Mouse (Mus musculus) gastrocnemius, postnatal 4 days (tissue): ENCODE data around the gene Slc12a6. TPM values are rescaled to one million over a fixed set of nuclear protein-coding genes. Genes with fewer than 3 reads are reported as not detected.
A peak's percentile ranks its signal among the peaks of the same experiment; 100 is the strongest.

Source experiments
- DNase-seq, 2 experiments: peaks; one replicate each; pipeline ENCODE4 v3.0.0; 2021 to 2022; ENCODE audit warnings: low spot score in 2 of 2, mixed read lengths in 2 of 2
- long read RNA-seq, 2 experiments: library from polyadenylated mRNA; stranded (forward); transcript quantifications; one replicate each; pipeline ENCODE4 v2.0.0; 2021
- total RNA-seq, 2 experiments: library from RNA; stranded (reverse); gene quantifications; 2 replicates each; pipeline ENCODE4 v1.2.3; 2021

The Slc12a6 gene
- total RNA-seq = 10 to 100 TPM; 41.1 to 50.6 TPM
- long read RNA-seq, experiment 1, full-length matches to known transcripts = 1 of 6 reads
- long read RNA-seq, experiment 1, partial matches to known transcripts = 2 of 6 reads
- long read RNA-seq, experiment 1, other reads (novel, unspliced or antisense) = 3 of 6 reads
- long read RNA-seq, experiment 2, full-length matches to known transcripts = 4 of 13 reads
- long read RNA-seq, experiment 2, partial matches to known transcripts = 5 of 13 reads
- long read RNA-seq, experiment 2, other reads (novel, unspliced or antisense) = 4 of 13 reads

DNA sequence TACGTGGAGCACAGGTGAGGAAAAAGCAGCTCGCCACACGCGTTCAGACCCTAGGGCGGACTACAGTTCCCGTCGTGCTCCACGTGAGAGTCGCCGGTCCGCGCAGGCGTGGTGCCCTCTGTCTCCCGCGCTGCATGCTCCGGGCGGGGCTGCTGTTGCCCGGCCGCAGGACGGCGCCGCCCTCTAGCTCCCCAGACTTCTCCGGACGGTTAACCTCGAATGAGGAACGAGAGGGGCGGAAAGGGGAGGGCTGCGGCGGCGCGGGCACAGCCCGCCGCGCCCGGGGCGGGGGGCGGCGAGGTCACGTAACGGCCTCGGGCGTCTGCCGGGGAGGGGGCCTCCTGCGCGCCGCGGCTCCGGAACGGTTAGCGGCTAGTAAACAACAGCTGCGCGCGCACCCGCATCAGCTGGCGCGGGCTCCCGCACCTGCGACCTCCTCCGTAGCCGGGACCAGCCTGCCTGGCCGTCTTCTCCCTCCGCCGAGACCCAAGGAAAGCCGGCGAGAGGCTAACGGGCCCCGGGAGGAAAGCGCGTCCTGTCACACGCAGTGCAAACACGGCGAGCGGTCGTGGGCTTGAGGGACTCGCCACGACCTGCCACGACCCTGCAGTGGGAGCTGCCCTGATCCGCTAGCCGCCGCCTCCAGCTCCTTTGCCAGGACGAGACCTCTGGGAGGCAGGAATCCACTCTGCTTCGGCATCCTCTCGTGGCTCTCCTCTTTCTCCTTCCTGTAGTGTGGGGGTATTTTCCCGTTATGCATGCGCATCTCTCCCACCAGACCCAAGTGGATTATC lies at the start of gene Slc12a6:
Gene Slc12a6, plus strand, starts transcription at position 378 of the 794 bp plus-strand sequence.
- peak; percentile 89 to 93 for DNase-seq

DNA sequence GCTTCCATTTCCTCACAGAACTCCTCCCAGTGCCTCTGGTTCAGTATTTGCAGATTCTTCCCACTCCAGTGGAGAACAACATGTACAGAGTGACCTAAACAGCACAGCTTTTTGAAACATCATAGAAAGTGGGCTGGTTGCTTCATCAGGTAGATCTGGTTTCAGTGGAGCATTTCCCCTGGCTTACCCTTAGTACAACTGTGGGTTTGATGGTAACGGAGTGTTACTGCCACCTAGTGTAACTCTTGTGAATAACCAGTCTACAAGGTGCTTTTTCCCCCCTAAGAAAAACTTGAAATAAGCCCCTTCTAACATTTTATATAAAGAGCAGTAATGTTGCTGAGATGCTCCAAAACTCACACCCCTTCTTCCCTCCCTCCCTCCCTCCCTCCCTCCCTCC lies 49.6 kb upstream of the Slc12a6 start:
- DNase-seq = no peak

DNA sequence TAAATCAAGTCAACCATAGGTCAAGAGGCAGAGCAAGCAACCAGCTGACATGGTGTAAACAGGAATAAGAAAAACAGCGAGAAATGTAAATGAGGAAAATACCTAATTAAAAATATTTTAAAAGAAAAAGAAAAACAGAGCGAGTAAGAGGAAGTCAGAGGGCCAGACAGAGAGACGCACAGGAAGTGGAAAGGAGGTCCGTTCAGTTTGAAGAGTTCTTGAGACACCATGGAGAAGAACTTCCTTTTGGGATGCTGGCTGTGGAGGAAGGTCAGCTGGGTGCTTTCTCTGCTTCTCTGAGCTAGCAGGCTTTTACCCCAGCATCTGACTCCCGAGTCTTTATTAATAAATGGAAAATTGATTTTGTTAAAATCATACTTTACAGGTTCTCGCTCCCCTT lies 48.0 kb upstream of the Slc12a6 start:
- no peak for DNase-seq

DNA sequence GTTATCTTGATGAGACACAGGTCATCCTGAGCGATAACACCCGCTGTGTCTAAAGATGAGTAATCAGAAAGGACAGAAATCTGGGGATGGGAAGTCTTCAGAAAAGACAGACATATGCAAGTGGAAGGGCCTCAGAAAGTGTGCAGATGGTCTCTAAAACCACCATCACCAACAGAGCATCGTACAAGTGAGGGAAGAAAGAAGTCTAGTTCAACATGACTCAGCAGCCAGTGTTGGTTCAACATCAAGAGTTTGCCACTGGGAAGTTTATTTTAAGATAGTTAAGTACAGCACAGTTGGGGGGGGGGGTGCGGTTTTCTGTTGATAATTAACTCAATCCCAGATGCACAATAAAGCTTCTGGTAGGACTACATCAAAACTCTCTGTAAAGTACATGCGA lies 44.7 kb upstream of the Slc12a6 start:
- DNase-seq = no peak

DNA sequence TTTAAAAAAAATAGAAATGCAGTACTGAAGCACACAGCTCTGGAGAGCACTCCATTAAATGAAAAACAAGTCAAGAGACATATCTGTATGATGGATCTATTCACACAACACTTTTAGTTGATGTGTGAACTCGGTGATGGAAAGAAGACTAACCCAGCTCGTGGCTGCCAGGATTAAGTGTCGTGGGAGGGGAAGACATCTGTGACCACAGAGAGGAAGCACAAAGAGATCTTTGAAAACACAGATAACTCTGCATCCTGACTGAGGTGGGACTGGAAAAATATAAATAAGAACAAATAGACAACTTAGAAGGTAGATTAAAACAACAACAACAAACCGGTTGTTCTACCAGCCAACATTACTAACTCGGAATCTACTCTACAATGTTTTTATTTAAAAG lies 43.0 kb upstream of the Slc12a6 start:
- DNase-seq = no peak

DNA sequence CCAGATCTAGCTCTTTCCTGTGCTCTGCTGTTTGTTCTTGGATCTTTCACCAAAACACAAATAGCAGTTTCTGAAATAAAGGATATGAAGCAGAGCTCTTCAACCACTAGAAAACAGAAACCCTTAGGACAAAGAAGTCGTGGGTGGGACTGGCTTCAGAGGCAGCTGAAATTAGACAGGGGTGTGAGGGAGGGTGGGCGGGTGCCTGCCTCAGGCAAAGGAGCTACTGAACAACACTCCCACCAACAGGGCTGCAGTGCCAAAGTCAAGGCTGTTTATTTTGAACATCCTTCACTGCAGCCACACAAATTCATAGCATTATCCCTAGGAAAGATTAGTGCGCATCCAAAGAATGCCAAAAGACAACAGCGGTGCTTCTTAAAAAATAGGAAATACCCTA lies 41.3 kb upstream of the Slc12a6 start:
- DNase-seq = no peak

DNA sequence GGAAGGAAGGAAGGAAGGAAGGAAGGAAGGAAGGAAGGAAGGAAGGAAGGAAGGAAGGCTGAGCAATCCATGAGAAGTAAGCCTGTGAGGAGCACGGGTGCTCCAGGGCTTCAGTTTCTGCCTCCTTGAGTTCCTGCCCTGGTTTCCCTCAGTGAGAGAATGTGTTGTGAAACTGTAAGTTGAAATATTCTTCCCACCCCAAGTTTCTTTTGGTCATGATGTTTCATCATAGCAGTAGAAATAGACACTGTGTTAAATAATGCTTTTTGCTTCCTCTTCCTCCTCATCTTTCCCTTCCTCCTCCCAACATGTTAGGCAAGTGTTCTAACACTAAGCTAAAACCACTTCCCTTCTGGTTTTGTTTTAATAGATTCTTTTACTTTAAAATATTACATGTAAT lies 33.0 kb upstream of the Slc12a6 start:
- DNase-seq = no peak

DNA sequence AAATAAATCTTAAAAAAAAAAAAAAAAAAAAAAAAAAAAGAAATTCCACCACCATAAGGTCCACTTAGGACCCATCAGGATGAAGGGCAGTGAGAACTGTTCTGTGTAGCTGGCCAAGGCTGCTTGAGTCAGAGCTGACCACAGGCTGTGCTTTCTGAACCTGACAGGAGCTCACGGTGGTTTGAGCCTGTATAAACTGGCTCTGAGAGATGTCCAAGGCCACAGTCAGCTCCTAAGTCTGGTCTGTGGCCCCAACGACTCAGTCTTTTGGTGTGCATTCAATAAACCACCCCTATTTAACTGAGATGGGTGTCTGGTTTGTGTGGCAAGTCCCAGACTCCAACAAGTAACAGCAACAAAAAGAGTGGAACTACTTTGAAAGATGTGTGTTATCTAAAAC lies 29.0 kb upstream of the Slc12a6 start:
- no peak for DNase-seq

DNA sequence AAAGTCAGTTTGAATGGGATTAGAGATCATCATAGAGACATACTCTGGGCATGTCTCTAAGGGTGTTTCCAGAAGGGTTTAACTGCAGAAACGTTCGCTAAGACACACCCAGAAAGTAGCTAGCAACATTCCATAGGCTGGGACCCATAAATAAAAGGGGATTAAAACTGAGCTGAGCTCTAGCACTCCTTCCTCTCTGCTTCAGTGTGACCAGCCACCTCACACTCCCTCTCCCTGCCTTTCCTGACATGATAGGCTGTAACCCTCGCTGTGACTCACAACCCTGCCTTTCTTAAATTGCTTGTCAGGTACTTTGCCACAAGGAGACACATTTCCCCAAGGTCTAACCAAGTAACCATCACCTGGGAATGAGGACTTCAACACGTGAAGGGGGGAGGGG lies 27.6 kb upstream of the Slc12a6 start:
- no peak for DNase-seq

DNA sequence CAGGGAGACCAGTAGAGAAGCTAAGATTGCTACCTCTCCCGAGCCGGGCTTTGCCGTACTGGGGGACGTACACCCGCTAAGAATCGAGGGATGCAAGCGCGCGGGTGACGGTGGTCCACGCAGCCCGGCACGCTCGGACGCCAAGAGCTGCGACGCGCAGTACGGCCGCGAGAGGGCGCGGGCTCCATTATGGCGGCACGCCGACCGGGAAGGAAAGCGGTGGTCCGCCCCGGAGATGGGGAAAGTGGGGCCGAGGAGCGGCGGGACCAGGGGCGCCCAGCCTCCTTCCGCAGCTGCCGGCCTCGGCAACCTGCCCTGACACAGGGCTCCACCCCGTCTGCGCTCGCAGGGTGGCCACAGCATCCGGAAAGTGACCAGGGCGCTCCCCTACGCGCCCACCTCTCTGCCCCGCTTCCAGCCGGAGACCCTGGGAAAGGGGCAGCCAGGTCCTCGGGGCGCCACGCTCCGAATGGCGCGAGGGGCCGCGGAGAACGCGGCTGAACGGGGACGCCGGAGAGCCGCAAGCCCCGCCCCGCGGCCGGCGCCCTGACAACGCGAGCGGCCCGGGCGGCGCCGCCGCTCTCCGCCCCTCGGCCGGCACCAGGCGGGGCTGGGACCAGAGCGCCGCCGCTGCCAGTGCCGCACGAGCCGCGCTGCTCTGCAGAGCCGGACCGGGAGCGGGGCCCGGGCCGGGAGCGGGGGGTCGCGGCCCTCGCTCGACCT lies 26.3 kb upstream of the Slc12a6 start, which contains the start of gene Lpcat4:
Gene Lpcat4, plus strand, starts transcription at position 257 of the 723 bp plus-strand sequence.
- peak; percentile 74 to 89 for DNase-seq

DNA sequence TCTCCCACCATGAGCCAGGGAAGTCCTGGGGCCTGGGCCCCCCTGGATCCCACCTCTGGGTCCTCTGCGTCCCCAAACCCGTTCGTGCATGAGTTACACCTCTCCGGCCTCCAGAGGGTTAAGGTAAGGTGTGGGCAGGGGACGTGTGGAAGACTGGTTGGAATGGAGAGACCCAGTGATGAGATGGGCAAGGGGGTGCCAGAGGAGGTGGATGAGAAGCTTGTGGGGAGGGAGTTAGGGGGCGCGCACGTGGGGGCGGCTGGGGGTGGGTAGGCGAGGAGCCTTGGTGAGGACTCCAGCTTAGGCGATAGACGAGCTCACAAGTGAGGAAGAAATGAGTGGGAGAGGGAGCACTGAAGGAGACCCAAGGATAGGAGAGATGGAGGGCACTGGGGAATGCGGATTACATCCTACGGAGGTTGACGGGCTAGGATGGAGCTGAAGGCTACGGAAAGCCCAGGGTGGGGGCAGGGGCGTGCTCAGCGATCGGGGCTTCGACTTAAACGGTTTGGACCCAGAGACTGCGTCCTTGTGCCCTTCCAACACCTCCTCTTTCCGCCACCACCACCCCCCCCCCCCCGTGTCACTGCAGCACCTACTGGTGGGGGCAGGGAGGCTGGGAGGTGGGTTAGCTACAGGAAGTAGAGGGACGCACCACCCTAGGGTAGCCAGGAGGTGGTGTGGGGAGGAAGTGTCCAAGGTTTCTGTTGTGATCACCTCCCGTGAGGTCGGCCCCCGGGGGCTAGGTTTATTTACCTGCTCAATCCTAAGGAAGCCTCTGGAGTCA lies 25.5 kb upstream of the Slc12a6 start:
- DNase-seq = peak in 1 of 2 experiments; percentile 19

DNA sequence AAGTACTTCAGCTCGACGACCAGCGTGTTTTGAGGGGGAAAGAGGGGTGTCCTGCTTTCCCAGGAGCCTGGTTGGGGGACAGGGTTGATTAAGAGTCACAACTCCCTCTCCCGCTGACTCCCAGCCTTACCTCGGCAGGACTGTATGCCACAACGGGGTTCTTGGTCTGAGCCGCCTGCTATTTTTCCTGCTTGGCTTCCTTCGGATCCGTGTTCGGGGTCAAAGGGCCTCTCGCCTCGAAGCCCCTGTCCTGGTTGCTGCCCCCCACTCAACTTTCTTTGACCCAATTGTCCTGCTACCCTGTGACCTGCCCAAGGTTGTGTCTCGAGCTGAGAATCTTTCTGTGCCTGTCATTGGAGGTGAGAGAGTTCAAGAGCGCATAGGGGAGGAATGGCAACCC lies 23.8 kb upstream of the Slc12a6 start:
- DNase-seq = no peak

DNA sequence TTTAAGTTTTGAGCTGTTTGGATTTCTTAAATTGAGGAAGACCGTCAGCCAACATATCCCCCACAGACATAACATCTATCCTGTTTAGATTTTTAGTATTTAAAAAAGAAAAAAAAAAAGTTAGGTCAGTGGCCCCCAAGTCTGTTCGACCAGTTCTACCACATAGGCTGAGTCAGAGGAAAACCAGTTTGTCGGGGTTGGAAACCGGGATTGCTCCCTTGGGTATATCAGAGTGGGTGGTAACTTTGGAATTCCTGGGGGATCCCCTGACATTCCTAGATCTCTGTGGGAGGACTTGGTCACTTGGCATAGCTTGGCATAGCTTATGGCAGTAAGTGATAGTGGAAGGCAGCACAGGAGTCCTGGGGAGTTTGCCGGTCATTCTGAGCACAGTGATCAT lies 20.3 kb upstream of the Slc12a6 start:
- no peak for DNase-seq

DNA sequence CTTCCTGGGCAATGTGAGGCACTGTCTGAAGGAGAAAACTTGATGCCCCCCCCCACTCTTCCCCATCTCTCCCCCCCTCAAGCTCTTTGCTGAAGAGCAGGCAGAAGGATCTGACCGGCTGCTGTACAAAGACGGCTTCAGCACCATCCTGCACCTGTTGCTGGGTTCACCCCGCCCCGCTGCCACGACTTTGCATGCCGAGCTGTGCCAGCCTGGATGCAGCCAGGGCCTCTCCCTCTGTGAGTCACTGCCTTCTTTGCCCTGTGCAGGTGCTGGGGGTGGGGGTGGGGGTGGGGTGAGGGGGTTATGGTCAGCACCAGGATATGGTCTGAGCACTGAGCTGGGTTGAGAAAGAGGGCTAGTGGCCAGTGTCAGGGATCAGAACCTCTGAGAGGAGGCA lies 19.4 kb upstream of the Slc12a6 start:
- DNase-seq = no peak

DNA sequence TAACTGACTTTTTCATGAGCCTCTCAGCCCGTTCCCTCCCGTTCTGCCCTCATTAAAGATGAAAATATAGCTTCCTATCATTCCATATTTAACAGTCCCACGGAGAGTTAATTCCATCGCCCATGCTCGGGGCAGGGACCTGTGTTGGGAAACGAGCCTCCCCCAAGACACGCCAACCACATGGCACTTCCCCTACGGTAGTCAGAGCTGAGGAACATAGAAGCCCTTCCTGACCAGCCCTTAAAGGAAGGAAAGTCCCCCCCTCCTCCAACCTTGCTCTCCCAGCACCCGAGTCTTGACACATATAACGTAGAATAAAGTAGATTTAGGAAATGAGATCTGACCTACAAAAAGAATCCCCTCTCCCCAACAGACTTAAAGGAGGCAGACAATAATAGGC lies 18.3 kb upstream of the Slc12a6 start:
- no peak for DNase-seq

DNA sequence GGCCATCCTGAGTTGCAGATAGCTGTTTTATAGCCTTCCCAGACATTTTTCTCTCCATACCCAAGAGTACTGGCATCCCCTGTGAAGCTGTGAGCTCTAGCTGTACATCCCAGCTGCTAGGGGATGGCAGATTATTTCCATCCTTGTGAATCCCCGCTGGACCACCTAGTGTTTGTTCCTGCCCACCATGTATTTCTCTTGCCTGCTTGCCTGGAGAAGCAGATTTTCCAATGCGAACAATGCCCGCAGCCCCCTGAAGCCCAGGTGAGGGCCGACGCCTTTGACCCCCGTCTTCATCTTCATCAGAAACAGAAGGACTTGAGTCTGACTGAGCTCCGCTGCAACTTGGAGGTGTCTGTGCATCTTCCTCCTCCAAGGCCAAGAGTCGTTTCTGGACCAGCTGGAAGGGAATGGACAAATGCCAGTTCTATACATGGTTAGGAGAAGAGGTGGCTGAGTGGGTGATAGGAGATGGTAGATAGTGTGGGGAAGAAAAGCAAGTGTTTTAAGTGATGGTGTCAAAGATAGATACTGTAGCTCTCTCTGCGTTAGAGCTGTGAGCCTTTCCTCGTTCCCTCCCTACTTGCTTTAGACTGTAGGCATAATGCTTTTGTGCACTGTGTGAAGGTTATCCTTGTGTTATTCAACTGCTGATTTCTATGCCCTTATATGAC lies 15.7 kb upstream of the Slc12a6 start:
- DNase-seq = no peak

DNA sequence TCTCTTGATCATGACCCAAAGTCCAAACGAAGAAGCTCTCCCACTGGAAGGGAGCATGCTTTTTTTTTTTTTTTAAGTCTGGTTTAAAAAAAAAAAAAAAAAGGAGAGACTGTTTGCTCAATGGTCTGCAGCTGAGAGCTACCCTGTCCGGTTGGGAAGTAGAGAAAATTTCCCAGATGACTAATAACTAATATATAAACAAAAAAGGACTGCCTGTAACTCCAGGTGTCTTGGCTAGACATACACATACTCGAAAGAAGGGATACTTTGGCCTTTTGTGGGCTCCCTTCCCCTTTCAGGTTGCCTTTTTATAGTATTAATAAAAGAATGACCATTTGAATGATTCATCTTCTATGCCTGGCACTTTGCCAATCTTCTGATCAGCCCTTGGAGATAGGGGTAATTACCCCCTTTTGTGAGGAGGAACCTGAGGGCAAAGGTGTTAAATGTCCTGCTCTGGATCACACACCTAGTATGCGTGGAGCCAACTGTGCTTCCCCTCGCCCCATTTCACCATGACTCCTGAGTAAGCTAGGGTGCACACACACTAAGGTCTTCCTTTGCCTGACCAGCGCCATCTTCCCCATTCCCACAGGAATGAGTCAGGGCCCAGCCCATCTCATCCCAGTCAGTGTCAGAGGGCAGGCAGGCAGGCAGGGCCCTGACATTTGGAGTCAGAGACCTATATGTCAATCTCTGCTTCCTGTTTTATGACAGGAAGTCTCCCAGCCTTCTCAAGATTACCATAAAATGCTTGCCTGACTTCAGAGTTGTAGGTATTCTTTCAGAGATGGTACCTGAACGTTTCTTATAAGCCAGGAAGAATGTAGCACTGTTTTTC lies 10.7 kb upstream of the Slc12a6 start:
- no peak for DNase-seq

DNA sequence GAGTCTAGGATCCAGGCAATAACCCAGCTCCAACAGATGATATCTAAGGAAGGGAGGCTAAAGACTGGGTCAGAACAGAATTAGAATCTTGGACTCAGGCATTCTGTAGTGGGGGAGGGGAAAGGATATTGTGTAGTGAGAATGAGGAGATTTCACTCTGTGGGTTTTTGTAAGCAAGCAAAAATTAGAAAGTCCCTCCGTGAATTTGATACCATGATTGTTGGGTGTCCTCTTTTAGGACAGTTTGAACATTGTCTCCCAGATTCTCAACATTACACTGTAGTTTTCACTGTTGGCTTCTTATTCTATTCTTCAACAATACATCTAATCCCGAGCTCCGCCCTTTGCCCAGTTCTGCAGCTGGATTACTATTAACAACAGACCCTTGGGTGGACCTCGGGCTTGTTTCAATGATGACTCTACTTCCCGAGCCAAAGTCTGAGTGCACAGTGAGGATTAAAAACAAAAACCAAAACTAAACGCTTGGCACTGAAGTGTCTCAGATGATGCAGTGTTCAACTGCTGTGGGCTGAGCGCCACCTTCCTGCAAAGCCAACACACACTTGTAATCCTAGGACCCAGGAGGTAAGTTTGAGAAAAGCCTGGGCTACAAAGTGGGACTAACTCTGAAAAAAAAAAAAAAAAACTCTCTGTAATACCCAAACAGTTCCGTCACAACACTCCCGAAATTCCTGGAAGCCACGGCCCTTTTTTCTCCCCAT lies 6.2 kb upstream of the Slc12a6 start, which contains the start of gene Nutm1:
Gene Nutm1, minus strand, starts transcription at position 51 of the 722 bp plus-strand sequence.
- DNase-seq = no peak
